Comparison of ENCODE assay signal across 8 mouse cellular contexts in the genomic region with DNA sequence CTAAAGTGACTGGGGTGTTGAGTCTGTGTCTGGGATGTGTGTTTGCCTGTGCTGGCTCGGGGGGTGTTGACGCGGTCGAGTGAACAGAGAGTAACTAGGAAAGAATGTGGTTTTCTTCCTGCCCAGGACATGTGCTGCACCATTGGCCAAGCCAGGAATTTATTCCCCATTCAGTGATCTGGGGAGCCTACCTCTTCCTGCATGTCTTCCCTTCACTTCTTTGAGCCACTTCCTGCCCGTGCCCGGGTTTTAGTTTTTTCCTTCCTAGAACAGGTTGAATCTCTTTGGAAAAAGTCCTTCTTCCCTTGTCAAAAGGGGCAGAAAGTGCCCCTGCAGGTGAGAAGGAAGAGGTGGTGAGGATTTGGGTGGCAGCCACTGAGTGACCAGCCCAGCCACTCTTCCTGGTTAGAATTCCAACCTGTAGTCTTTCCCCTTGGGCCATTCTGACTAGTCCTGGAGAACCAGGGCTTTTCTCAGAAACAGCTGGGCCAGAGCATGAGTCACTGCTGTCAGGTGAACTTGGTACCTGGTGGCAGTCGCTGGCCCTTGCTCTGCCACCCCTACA. TPM values are rescaled to one million over a fixed set of nuclear protein-coding genes. Genes with fewer than 3 reads are reported as not detected.
A peak's percentile ranks its signal among the peaks of the same experiment; 100 is the strongest.
DNase-seq lines count a peak whose midpoint lies in the region; ATAC-seq and TF ChIP-seq lines count a peak whose summit lies in the region.

No protein-coding gene starts in this region.

- H3K4me3 ChIP-seq in embryonic facial prominence, embryonic 13.5 days = peak overlapping the region; percentile 81
- peak overlapping the region; percentile 82 for H3K4me3 ChIP-seq in hindbrain, postnatal 0 days (ENCODE audit: low read length)
- peak overlapping the region; percentile 87 for H3K4me3 ChIP-seq in liver, postnatal 0 days (ENCODE audit: low read depth, low read length)

- peaks cover 35% of the 10 kb centered on the region for H3K4me1 ChIP-seq in embryonic facial prominence, embryonic 13.5 days
- H3K4me1 ChIP-seq in hindbrain, postnatal 0 days (ENCODE audit: insufficient read depth, low read length) = peaks cover 14% of the 10 kb centered on the region; the same call in 1 of the 2 replicates
- peaks cover 45% of the 10 kb centered on the region for H3K4me1 ChIP-seq in liver, postnatal 0 days (ENCODE audit: insufficient read depth)

- peak; percentile 31 for DNase-seq in gastrocnemius, postnatal 25 days
- DNase-seq in gastrocnemius, postnatal 10 days = no peak
- no peak for DNase-seq in hindbrain, postnatal 0 days (ENCODE audit: low spot score)
- no peak for DNase-seq in liver, postnatal 0 days
- no peak for DNase-seq in ovary, postnatal 36 days (ENCODE audit: low spot score)
- no peak for DNase-seq in adrenal gland, adult 8-10 months

- ATAC-seq in embryonic facial prominence, embryonic 13.5 days (ENCODE audit: insufficient number of reproducible peaks, insufficient read depth, low FRiP score, low TSS enrichment, low read depth) = no peak
- ATAC-seq in hindbrain, postnatal 0 days = no peak
- no peak for ATAC-seq in liver, postnatal 0 days
- ATAC-seq in cerebellum, adult (ENCODE audit: insufficient number of reproducible peaks, low FRiP score, low TSS enrichment) = no peak

- H3K27ac ChIP-seq in embryonic facial prominence, embryonic 13.5 days = peak overlapping the region; percentile 92; the same call in 1 of the 2 replicates
- no peak overlapping the region for H3K27ac ChIP-seq in hindbrain, postnatal 0 days
- peak overlapping the region; percentile 99 for H3K27ac ChIP-seq in liver, postnatal 0 days (ENCODE audit: low read depth)

- 42% methylated on average over 7 of the region's 7 CpGs for WGBS in embryonic facial prominence, embryonic 13.5 days
- 48% methylated on average over 7 of the region's 7 CpGs for WGBS in hindbrain, postnatal 0 days
- WGBS in liver, postnatal 0 days (ENCODE audit: insufficient replicate concordance) = 18% methylated on average over 7 of the region's 7 CpGs

- H3K9me3 ChIP-seq in embryonic facial prominence, embryonic 13.5 days = no peaks in the 10 kb centered on the region
- no peaks in the 10 kb centered on the region for H3K9me3 ChIP-seq in hindbrain, postnatal 0 days (ENCODE audit: low read length)
- H3K9me3 ChIP-seq in liver, postnatal 0 days (ENCODE audit: low read length) = no peaks in the 10 kb centered on the region

- H3K4me2 ChIP-seq in embryonic facial prominence, embryonic 13.5 days = peak overlapping the region; percentile 96
- peak overlapping the region; percentile 97 for H3K4me2 ChIP-seq in hindbrain, postnatal 0 days (ENCODE audit: low read depth, low read length)
- H3K4me2 ChIP-seq in liver, postnatal 0 days (ENCODE audit: low read depth, low read length) = peak overlapping the region; percentile 96

- TF ChIP-seq CTCF in hindbrain, postnatal 0 days (IDR thresholded peaks at IDR 0.05; ENCODE audit: low read depth) = no peak
- TF ChIP-seq CTCF in liver, postnatal 0 days (IDR thresholded peaks at IDR 0.05; ENCODE audit: low read depth) = 0 out of 2 replicates have a peak, but pooled peaks have one; percentile 1

- H3K27me3 ChIP-seq in embryonic facial prominence, embryonic 13.5 days = no peaks in the 10 kb centered on the region
- no peaks in the 10 kb centered on the region for H3K27me3 ChIP-seq in hindbrain, postnatal 0 days (ENCODE audit: insufficient read depth, low read length)
- H3K27me3 ChIP-seq in liver, postnatal 0 days (ENCODE audit: insufficient read depth, low read length) = no peaks in the 10 kb centered on the region

- peak overlapping the region; percentile 93 for H3K9ac ChIP-seq in embryonic facial prominence, embryonic 13.5 days
- peak overlapping the region; percentile 87 for H3K9ac ChIP-seq in hindbrain, postnatal 0 days (replicated peaks; ENCODE audit: low read length)
- H3K9ac ChIP-seq in liver, postnatal 0 days (replicated peaks) = peak overlapping the region; percentile 94

- peaks cover 25% of the 10 kb centered on the region for H3K36me3 ChIP-seq in embryonic facial prominence, embryonic 13.5 days
- peaks cover 3% of the 10 kb centered on the region; the same call in 1 of the 2 replicates for H3K36me3 ChIP-seq in hindbrain, postnatal 0 days (ENCODE audit: insufficient read depth, low read length)
- peaks cover 15% of the 10 kb centered on the region for H3K36me3 ChIP-seq in liver, postnatal 0 days (replicated peaks; ENCODE audit: insufficient read depth, low read length)

- TF ChIP-seq EP300 in liver, postnatal 0 days (IDR thresholded peaks at IDR 0.05; ENCODE audit: low read depth) = no peak

RNA-seq across cellular contexts. Expression of a gene that starts 1.3 kb away (rescaled TPM):
- total RNA-seq in gastrocnemius, postnatal 25 days (2021) = 10 to 100 TPM in 1 of 2 experiments, 1 to 10 TPM in 1; 8.1 to 19.3 TPM
- total RNA-seq in gastrocnemius, postnatal 10 days (2021) = 10 to 100 TPM; 12.7 to 19.8 TPM
- polyA plus RNA-seq in embryonic facial prominence, embryonic 13.5 days (2015; fragmentation: Nextera tagmentation; extraction: Ambion mirVana) = 20.6 and 21.3 TPM in 2 replicates
- total RNA-seq in hindbrain, postnatal 0 days (2014; rRNA removed) = 15.6 and 16.7 TPM in 2 replicates
- polyA plus RNA-seq in hindbrain, postnatal 0 days (2015; fragmentation: Nextera tagmentation; extraction: Ambion mirVana) = 10.0 and 10.8 TPM in 2 replicates
- polyA plus RNA-seq in liver, postnatal 0 days (2015; fragmentation: Nextera tagmentation; extraction: Ambion mirVana) = 9.5 and 9.7 TPM in 2 replicates
- total RNA-seq in adrenal gland, adult 8-10 months (2022) = 10 to 100 TPM; 25.2 to 38.3 (median 30.3) TPM

RNA-seq across cellular contexts. Expression of a gene that starts 12.8 kb away (rescaled TPM):
- total RNA-seq in gastrocnemius, postnatal 25 days (2021) = 10 to 100 TPM; 70.9 to 71.9 TPM
- 10 to 100 TPM; 57.8 to 61.0 TPM for total RNA-seq in gastrocnemius, postnatal 10 days (2021)
- polyA plus RNA-seq in embryonic facial prominence, embryonic 13.5 days (2015; fragmentation: Nextera tagmentation; extraction: Ambion mirVana) = 55.4 and 59.9 TPM in 2 replicates
- 48.7 and 56.8 TPM in 2 replicates for total RNA-seq in hindbrain, postnatal 0 days (2014; rRNA removed)
- polyA plus RNA-seq in hindbrain, postnatal 0 days (2015; fragmentation: Nextera tagmentation; extraction: Ambion mirVana) = 53.8 and 56.6 TPM in 2 replicates
- polyA plus RNA-seq in liver, postnatal 0 days (2015; fragmentation: Nextera tagmentation; extraction: Ambion mirVana) = 43.1 and 43.3 TPM in 2 replicates
- total RNA-seq in adrenal gland, adult 8-10 months (2022) = 10 to 100 TPM; 77.1 to 86.6 (median 80.3) TPM

RNA-seq across cellular contexts. Expression of a gene that starts 13.1 kb away (rescaled TPM):
- 100 to 1,000 TPM; 100 to 104 TPM for total RNA-seq in gastrocnemius, postnatal 25 days (2021)
- total RNA-seq in gastrocnemius, postnatal 10 days (2021) = 100 to 1,000 TPM; 135 to 145 TPM
- polyA plus RNA-seq in embryonic facial prominence, embryonic 13.5 days (2015; fragmentation: Nextera tagmentation; extraction: Ambion mirVana) = 297 and 306 TPM in 2 replicates
- total RNA-seq in hindbrain, postnatal 0 days (2014; rRNA removed) = 532 and 593 TPM in 2 replicates
- polyA plus RNA-seq in hindbrain, postnatal 0 days (2015; fragmentation: Nextera tagmentation; extraction: Ambion mirVana) = 343 and 360 TPM in 2 replicates
- 141 TPM in 2 replicates for polyA plus RNA-seq in liver, postnatal 0 days (2015; fragmentation: Nextera tagmentation; extraction: Ambion mirVana)
- total RNA-seq in adrenal gland, adult 8-10 months (2022) = 100 to 1,000 TPM; 352 to 405 (median 379) TPM

RNA-seq across cellular contexts. Expression of a gene that starts 30.0 kb away (rescaled TPM):
- 100 to 1,000 TPM; 785 to 797 TPM for total RNA-seq in gastrocnemius, postnatal 25 days (2021)
- total RNA-seq in gastrocnemius, postnatal 10 days (2021) = 1,000 to 10,000 TPM; 1,232 to 1,261 TPM
- 987 and 1,032 TPM in 2 replicates for polyA plus RNA-seq in embryonic facial prominence, embryonic 13.5 days (2015; fragmentation: Nextera tagmentation; extraction: Ambion mirVana)
- total RNA-seq in hindbrain, postnatal 0 days (2014; rRNA removed) = 510 and 535 TPM in 2 replicates
- 717 and 784 TPM in 2 replicates for polyA plus RNA-seq in hindbrain, postnatal 0 days (2015; fragmentation: Nextera tagmentation; extraction: Ambion mirVana)
- 627 and 684 TPM in 2 replicates for polyA plus RNA-seq in liver, postnatal 0 days (2015; fragmentation: Nextera tagmentation; extraction: Ambion mirVana)
- 1,000 to 10,000 TPM; 1,217 to 1,378 (median 1,304) TPM for total RNA-seq in adrenal gland, adult 8-10 months (2022)

RNA-seq across cellular contexts. Expression of a gene that starts 34.0 kb away (rescaled TPM):
- 100 to 1,000 TPM; 112 to 120 TPM for total RNA-seq in gastrocnemius, postnatal 25 days (2021)
- total RNA-seq in gastrocnemius, postnatal 10 days (2021) = 100 to 1,000 TPM; 120 to 129 TPM
- polyA plus RNA-seq in embryonic facial prominence, embryonic 13.5 days (2015; fragmentation: Nextera tagmentation; extraction: Ambion mirVana) = 169 and 178 TPM in 2 replicates
- 140 TPM in 2 replicates for total RNA-seq in hindbrain, postnatal 0 days (2014; rRNA removed)
- 188 and 190 TPM in 2 replicates for polyA plus RNA-seq in hindbrain, postnatal 0 days (2015; fragmentation: Nextera tagmentation; extraction: Ambion mirVana)
- polyA plus RNA-seq in liver, postnatal 0 days (2015; fragmentation: Nextera tagmentation; extraction: Ambion mirVana) = 49.3 and 52.3 TPM in 2 replicates
- 100 to 1,000 TPM; 126 to 165 (median 148) TPM for total RNA-seq in adrenal gland, adult 8-10 months (2022)
